Mouse (Mus musculus): ENCODE results near the gene 1700129C05Rik.

- peak; percentile 44 for TF ChIP-seq CTCF (IDR thresholded peaks at IDR 0.05; ENCODE audit: low read depth)
- TF ChIP-seq EP300 (IDR thresholded peaks at IDR 0.05; ENCODE audit: low read depth): no peak
Observed at GRCm38 (mm10) chr14:59155589-59155988, 12.9 kb upstream of the 1700129C05Rik start.

All from heart, postnatal 0 days (tissue).